Mouse (Mus musculus): ENCODE measurements at regions not wholly inside any gene's neighbourhood (a gene's known extent, or its start where the extent isn't known, plus 50 kb on each side); places are given as distances from the start of the nearest gene placed in this dataset.

DNA sequence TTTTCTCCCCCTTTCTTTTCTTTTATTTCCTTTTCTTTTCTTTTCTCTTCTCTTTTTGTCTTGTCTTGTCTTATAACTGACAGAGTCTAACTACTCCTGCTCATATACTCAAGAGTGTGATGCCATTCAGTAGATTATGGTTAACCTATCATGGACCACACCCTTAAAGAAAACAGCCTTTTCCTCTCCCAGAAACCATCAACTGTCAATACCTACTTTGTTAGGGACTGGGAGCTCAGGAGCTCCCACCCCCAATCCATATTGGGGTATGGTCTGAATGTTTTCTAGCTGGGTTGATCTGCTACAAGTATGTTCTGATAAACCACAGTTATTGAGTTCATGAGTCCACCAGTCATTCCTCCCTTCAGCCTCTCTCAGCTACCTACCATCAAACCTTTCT, 972.3 kb upstream of the Lrrc6 start:
- no peak for DNase-seq (ENCODE audit: extremely low spot score, low read depth, low spot score)

- no peak for DNase-seq (ENCODE audit: extremely low spot score, low read depth, low spot score)
Measured at GRCm38 (mm10) chr15:67471283-67471682, 970.6 kb upstream of the Lrrc6 start.

DNA sequence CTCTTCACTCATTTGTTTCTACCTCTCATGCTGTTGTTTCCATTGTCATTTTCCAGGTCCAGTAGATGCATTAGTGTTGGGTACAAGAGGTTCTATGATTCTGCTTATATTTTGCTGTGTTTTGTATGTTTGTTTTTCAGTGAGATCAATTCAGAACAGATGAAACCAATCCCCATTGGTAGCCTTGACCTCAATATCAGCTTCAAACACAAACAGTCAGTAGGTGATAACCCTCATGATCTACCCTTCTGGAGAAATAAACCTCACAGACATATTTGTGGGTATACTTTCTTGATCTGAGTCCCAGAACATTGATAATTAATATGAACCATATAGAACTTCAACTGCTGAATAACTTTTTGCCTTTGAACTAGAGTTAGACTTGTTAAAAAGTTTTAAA, 969.3 kb upstream of the Lrrc6 start:
- DNase-seq (ENCODE audit: extremely low spot score, low read depth, low spot score): no peak

GRCm38 (mm10) chr15:67467404-67468345, 967.0 kb upstream of the Lrrc6 start:
- DNase-seq (ENCODE audit: extremely low spot score, low read depth, low spot score): no peak

GRCm38 (mm10) chr15:67462863-67463262, 962.2 kb upstream of the Lrrc6 start:
- DNase-seq (ENCODE audit: extremely low spot score, low read depth, low spot score): no peak

- no peak for DNase-seq (ENCODE audit: extremely low spot score, low read depth, low spot score)
Measured at GRCm38 (mm10) chr15:67460384-67460783, 959.7 kb upstream of the Lrrc6 start.

- DNase-seq (ENCODE audit: extremely low spot score, low read depth, low spot score): peak; percentile 46
Measured at GRCm38 (mm10) chr15:67434284-67434683, 933.6 kb upstream of the Lrrc6 start.

DNA sequence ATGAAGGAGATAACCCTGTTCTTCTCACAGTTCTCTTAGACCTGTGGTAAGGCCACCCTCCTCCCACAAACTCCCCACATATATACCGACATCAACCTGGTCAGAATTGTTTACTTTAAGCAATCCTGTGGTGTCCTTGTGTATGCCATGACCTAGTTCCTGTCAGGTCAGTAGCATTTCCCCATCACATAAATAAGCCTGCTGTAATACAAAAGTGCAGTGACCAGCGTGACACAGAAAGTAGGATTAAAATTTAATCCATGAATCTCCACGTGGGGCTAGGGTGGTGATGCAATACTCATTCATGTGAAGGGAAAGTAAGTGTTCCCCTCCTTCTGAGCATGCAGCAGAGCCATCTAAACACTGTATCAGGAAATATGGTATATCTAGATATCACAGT, 923.2 kb upstream of the Lrrc6 start:
- DNase-seq (ENCODE audit: extremely low spot score, low read depth, low spot score): no peak

- no peak for DNase-seq (ENCODE audit: extremely low spot score, low read depth, low spot score)
Measured at GRCm38 (mm10) chr15:67422277-67422953, 921.7 kb upstream of the Lrrc6 start.

DNA sequence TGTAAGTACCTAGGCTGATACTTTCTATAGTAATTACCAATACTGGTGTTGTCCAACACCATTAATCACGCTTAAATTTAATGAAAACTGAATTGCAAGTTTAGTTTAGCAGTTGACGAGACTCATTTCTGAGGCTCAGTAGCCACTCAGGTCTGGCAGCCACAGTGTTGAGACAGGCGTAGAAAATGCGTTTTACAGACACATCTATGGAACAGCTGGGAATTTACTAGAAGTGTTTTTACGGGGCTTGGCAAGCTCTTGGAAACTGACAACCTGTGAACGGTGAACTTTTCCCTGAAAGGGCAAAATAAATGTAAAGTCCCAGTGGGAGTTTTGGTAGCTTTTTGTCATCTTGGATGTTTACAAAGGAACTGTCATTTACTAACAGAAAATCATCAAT, 920.1 kb upstream of the Lrrc6 start:
- DNase-seq (ENCODE audit: extremely low spot score, low read depth, low spot score): no peak

- DNase-seq (ENCODE audit: extremely low spot score, low read depth, low spot score): no peak
Measured at GRCm38 (mm10) chr15:67419733-67420132, 919.0 kb upstream of the Lrrc6 start.

GRCm38 (mm10) chr15:67417742-67418163, 917.0 kb upstream of the Lrrc6 start:
- no peak for DNase-seq (ENCODE audit: extremely low spot score, low read depth, low spot score)

DNA sequence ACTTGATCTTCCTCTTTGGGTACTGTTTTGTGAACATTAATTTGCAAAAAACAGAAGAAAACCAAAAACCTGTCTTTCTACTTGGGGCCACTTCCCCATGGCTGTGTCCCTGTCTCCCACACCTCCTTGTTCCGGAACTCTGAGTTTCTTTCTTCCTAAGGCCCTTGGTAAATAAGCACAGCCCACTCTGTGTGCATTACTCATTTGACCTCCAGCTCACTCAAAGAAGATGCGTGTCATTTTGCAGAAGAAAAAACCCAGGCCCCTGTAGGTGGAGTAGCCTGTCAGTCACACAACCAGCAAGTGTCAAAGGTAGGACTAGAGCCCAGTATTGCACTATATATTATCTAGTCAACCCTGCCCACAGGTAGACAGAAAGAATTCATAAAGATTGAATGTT, 915.1 kb upstream of the Lrrc6 start:
- DNase-seq (ENCODE audit: extremely low spot score, low read depth, low spot score): no peak

- no peak for DNase-seq (ENCODE audit: extremely low spot score, low read depth, low spot score)
Measured at GRCm38 (mm10) chr15:67414371-67414930, 913.7 kb upstream of the Lrrc6 start.

GRCm38 (mm10) chr15:67413581-67413980, 912.9 kb upstream of the Lrrc6 start:
- no peak for DNase-seq (ENCODE audit: extremely low spot score, low read depth, low spot score)

DNA sequence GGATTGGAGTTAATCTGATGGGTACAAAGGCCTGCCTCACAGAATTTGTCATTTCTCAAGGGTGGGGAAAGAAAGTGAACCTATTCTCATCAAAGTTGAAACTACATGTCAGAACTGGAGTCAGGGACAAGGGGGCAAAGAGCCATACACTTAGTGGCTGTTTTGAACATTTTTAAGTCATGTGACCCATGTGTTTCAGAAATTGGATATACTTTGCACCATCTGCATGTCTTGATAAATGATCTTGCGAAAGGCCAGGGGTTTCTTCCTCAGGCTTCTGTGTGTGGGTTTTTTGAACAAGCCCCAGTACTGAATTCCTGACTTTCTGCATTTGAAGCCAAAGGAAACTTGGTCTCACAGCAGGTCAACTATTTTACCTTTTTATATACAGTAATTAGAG, 911.7 kb upstream of the Lrrc6 start:
- DNase-seq (ENCODE audit: extremely low spot score, low read depth, low spot score): no peak

DNA sequence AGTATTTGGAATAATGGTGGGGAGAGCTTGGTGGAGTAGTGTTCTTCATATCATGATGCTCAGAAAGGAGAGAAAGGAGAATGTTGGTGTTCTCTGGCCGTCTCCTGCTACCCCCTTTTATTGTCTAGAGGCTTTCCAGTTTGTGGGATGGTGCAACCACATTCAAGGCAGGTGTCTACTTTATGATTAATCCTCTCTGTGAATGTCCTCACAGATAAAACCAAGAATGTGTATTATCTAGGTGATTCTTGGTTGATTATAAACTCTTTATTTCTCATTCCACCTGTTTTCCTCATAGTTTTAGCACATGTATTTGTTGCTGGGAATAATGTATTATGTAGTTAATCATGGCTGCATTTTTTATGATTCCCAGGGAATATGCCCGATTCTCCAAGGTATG, 910.9 kb upstream of the Lrrc6 start:
- DNase-seq (ENCODE audit: extremely low spot score, low read depth, low spot score): no peak

DNA sequence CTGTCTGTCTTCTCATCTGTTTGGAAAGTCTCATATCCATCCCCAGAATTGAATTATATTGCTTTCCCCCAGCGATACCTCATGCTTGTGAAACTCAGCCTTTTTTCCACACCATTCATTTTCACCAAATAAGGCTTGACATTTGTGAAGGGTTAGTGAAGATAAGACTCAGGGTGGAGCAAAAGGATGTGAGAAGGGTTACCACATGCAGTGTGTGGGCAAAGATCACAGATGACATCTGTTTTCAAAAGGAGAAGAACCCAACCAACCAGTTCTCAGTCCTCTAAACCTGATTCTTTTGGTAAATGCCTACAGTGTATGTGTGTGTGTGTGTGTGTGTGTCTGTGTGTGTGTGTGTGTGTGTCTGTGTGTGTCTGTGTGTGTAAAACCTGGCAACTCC, 909.3 kb upstream of the Lrrc6 start:
- DNase-seq (ENCODE audit: extremely low spot score, low read depth, low spot score): no peak

- no peak for DNase-seq (ENCODE audit: extremely low spot score, low read depth, low spot score)
Measured at GRCm38 (mm10) chr15:67408871-67409559, 908.3 kb upstream of the Lrrc6 start.

DNA sequence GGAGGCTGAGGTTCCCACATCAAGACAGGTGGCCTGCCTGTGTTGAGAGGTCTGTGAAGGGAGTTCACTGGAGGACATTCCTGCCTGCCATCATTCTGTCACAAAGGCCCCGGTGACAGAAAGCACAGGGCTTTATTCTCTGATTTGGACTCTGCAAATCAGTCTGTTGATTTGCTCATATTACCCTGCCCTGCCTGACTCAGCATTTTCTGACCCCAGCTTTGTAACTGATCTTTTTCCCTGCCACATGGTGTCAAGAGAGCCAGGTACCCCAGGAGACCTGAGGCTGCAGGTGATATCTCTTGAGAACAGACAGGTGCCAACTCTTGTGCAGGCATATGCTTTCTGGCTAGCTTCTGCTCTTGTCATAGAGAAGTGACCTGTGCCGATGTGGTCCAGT, 906.5 kb upstream of the Lrrc6 start:
- DNase-seq (ENCODE audit: extremely low spot score, low read depth, low spot score): no peak

- no peak for DNase-seq (ENCODE audit: extremely low spot score, low read depth, low spot score)
Measured at GRCm38 (mm10) chr15:67405523-67405922, 904.8 kb upstream of the Lrrc6 start.

Measured in hindlimb bud, embryonic 11.5 days (tissue).